Mouse (Mus musculus) ES-Bruce4 (cell line): ENCODE measurements at regions not wholly inside any gene's neighbourhood (a gene's known extent, or its start where the extent isn't known, plus 50 kb on each side); places are given as distances from the start of the nearest gene placed in this dataset.

Experiments used
- CTCF ChIP-seq: IDR thresholded peaks from one replicate; pipeline ENCODE4 v1.8.1; 2011; ENCODE audit warnings: low read depth, low read length
- EP300 ChIP-seq: IDR thresholded peaks from 2 replicates; pipeline ENCODE4 v1.6.1; 2011; ENCODE audit warnings: low read depth, low read length; ENCODE audit not compliant: insufficient read depth
- POLR2A ChIP-seq: IDR thresholded peaks from one replicate; pipeline ENCODE4 v1.8.1; 2011; ENCODE audit warnings: low read length; ENCODE audit not compliant: insufficient read depth

GRCm38 (mm10) chr12:93335520-93335919 is 1486.6 kb upstream of the Sel1l start:
- TF ChIP-seq CTCF (no peak), EP300 (no peak), POLR2A (no peak)
